Mouse (Mus musculus): Measurements from ENCODE around the gene Cstb. TPM values are rescaled to one million over a fixed set of nuclear protein-coding genes. Genes with fewer than 3 reads are reported as not detected.

Gene Cstb
- polyA plus RNA-seq, 1 experiment = 101 TPM

GRCm38 (mm10) chr10:78438094-78438493 is 12.6 kb downstream of the Cstb start:
- peaks cover 26% of the 10 kb centered on the region for H3K4me1 ChIP-seq
- peaks cover 38% of the 10 kb centered on the region for H3K36me3 ChIP-seq (replicated peaks; ENCODE audit: low read length)
- no peaks in the 10 kb centered on the region for H3K9me3 ChIP-seq
- TF ChIP-seq GATA1 (IDR thresholded peaks at IDR 0.05; ENCODE audit: borderline replicate concordance, low read length) (no peak), FLI1 (IDR thresholded peaks at IDR 0.05; ENCODE audit: low read length) (no peak)
- H3K27me3 ChIP-seq (replicated peaks) = peaks cover 23% of the 10 kb centered on the region
- H3K4me3 ChIP-seq (replicated peaks) = no peak overlapping the region

- peaks cover 14% of the 10 kb centered on the region for H3K27me3 ChIP-seq (replicated peaks)
- H3K4me3 ChIP-seq (replicated peaks) = no peak overlapping the region
- no peaks in the 10 kb centered on the region for H3K9me3 ChIP-seq
- peaks cover 50% of the 10 kb centered on the region for H3K36me3 ChIP-seq (replicated peaks; ENCODE audit: low read length)
- no peak for TF ChIP-seq FLI1 (IDR thresholded peaks at IDR 0.05; ENCODE audit: low read length)
- no peak for TF ChIP-seq GATA1 (IDR thresholded peaks at IDR 0.05; ENCODE audit: borderline replicate concordance, low read length)
- peaks cover 30% of the 10 kb centered on the region for H3K4me1 ChIP-seq
Observed at GRCm38 (mm10) chr10:78439550-78439949, 14.1 kb downstream of the Cstb start.

- H3K36me3 ChIP-seq (replicated peaks; ENCODE audit: low read length) = peaks cover 55% of the 10 kb centered on the region
- H3K27me3 ChIP-seq (replicated peaks) = peaks cover 10% of the 10 kb centered on the region
- no peak for TF ChIP-seq GATA1 (IDR thresholded peaks at IDR 0.05; ENCODE audit: borderline replicate concordance, low read length)
- TF ChIP-seq FLI1 (IDR thresholded peaks at IDR 0.05; ENCODE audit: low read length) = no peak
- no peak overlapping the region for H3K4me3 ChIP-seq (replicated peaks)
- H3K4me1 ChIP-seq = peaks cover 35% of the 10 kb centered on the region
- no peaks in the 10 kb centered on the region for H3K9me3 ChIP-seq
Observed at GRCm38 (mm10) chr10:78439990-78440389, 14.5 kb downstream of the Cstb start.

GRCm38 (mm10) chr10:78440812-78441211 is 15.3 kb downstream of the Cstb start:
- Histone ChIP-seq H3K4me3 (replicated peaks) (no peak overlapping the region), H3K27me3 (replicated peaks) (peaks cover 4% of the 10 kb centered on the region), H3K9me3 (no peaks in the 10 kb centered on the region), H3K4me1 (peaks cover 36% of the 10 kb centered on the region), H3K36me3 (replicated peaks; ENCODE audit: low read length) (peaks cover 62% of the 10 kb centered on the region)
- no peak for TF ChIP-seq GATA1 (IDR thresholded peaks at IDR 0.05; ENCODE audit: borderline replicate concordance, low read length)
- TF ChIP-seq FLI1 (IDR thresholded peaks at IDR 0.05; ENCODE audit: low read length) = no peak

DNA sequence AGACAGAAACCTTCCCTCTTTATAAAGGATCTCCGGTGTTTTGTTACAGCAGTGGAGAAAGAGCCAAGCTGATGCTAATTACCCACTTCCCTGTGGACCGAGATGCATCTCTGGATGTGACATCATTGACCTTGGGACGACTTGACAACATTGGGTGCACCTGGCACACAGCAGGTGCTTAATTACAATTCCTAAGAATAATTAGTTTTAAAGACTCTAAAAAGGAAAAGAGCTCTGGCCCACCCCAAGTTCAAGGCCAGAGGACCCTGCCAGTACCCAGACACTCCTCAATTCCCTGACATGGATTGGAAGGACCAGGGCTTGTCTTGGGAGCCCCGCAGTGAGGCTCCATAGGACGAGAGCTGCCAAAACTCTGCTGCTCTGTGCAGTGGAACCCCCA is 16.1 kb downstream of the Cstb start:
- H3K4me1 ChIP-seq = peaks cover 36% of the 10 kb centered on the region
- no peaks in the 10 kb centered on the region for H3K9me3 ChIP-seq
- H3K4me3 ChIP-seq (replicated peaks) = no peak overlapping the region
- peaks cover 68% of the 10 kb centered on the region for H3K36me3 ChIP-seq (replicated peaks; ENCODE audit: low read length)
- no peak for TF ChIP-seq FLI1 (IDR thresholded peaks at IDR 0.05; ENCODE audit: low read length)
- TF ChIP-seq GATA1 (IDR thresholded peaks at IDR 0.05; ENCODE audit: borderline replicate concordance, low read length) = no peak
- no peaks in the 10 kb centered on the region for H3K27me3 ChIP-seq (replicated peaks)

DNA sequence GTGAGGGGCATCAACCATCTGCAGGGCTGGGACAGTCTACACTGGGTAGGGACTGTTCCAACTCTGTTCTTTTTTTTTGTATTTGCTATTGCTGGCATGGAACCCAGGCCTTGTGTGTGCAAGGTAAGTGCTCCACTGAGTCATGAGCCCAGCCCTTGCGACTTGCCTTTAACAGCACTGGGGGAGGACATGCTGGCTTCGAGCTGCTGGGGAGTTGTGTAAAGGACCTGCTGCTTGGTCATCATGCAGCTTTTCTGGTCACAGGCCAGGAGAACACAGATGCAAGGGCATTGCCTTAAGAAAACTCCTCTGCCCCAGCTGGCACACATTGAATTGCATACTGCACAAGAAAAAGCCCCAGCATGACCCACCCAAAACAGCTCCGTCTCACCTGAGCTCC is 16.8 kb downstream of the Cstb start:
- Histone ChIP-seq H3K27me3 (replicated peaks) (no peaks in the 10 kb centered on the region), H3K4me3 (replicated peaks) (no peak overlapping the region), H3K4me1 (peaks cover 36% of the 10 kb centered on the region), H3K36me3 (replicated peaks; ENCODE audit: low read length) (peaks cover 75% of the 10 kb centered on the region), H3K9me3 (no peaks in the 10 kb centered on the region)
- no peak for TF ChIP-seq FLI1 (IDR thresholded peaks at IDR 0.05; ENCODE audit: low read length)
- TF ChIP-seq GATA1 (IDR thresholded peaks at IDR 0.05; ENCODE audit: borderline replicate concordance, low read length) = no peak

DNA sequence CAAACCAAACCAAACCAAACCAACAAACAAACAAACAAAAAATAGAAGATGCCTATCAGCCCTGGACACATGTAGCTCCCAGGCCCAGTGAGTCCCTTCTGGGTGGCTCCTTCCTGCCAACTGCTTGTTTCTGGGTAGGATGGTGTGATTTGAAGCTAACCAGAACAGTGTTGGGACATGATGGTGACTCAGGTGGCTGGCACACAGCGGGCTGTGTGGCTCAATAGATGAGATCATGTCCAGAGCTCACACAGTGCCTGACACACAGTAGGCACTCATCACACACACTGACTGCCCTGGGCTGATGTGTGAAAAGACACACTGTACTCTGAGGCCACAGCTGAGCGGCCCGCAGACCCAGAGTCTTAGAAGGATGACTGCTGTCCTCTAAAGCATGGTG is 20.7 kb downstream of the Cstb start:
- Histone ChIP-seq H3K4me3 (replicated peaks) (no peak overlapping the region), H3K36me3 (replicated peaks; ENCODE audit: low read length) (peaks cover 96% of the 10 kb centered on the region), H3K27me3 (replicated peaks) (no peaks in the 10 kb centered on the region), H3K9me3 (no peaks in the 10 kb centered on the region), H3K4me1 (peaks cover 11% of the 10 kb centered on the region)
- TF ChIP-seq GATA1 (IDR thresholded peaks at IDR 0.05; ENCODE audit: borderline replicate concordance, low read length) = no peak
- no peak for TF ChIP-seq FLI1 (IDR thresholded peaks at IDR 0.05; ENCODE audit: low read length)

- H3K27me3 ChIP-seq (replicated peaks) = no peaks in the 10 kb centered on the region
- H3K4me3 ChIP-seq (replicated peaks) = no peak overlapping the region
- peaks cover 95% of the 10 kb centered on the region for H3K36me3 ChIP-seq (replicated peaks; ENCODE audit: low read length)
- peaks cover 11% of the 10 kb centered on the region for H3K4me1 ChIP-seq
- no peaks in the 10 kb centered on the region for H3K9me3 ChIP-seq
- TF ChIP-seq GATA1 (IDR thresholded peaks at IDR 0.05; ENCODE audit: borderline replicate concordance, low read length) (no peak), FLI1 (IDR thresholded peaks at IDR 0.05; ENCODE audit: low read length) (no peak)
Observed at GRCm38 (mm10) chr10:78447396-78447795, 21.9 kb downstream of the Cstb start.

DNA sequence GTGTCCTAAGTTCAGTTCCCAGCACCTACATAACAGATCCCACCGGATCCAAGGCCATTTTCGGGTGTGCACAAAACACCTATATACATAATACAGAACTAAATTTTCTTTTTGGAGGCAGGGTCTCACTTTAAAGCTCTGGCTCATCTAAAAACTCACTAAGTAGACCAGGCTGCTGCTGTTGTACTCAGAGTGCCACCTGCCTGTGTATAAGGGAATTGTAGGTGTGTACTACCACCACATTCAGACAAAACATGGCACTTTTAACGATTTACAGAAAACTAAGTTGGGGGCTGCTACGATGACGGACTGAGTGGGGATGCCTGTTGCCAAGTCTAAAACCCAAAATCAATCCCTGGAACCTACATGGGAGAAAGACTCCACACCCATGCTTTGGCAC is 25.3 kb downstream of the Cstb start:
- H3K27me3 ChIP-seq (replicated peaks) = no peaks in the 10 kb centered on the region
- no peaks in the 10 kb centered on the region for H3K9me3 ChIP-seq
- H3K4me3 ChIP-seq (replicated peaks) = no peak overlapping the region
- no peak for TF ChIP-seq FLI1 (IDR thresholded peaks at IDR 0.05; ENCODE audit: low read length)
- TF ChIP-seq GATA1 (IDR thresholded peaks at IDR 0.05; ENCODE audit: borderline replicate concordance, low read length) = no peak
- peaks cover 68% of the 10 kb centered on the region for H3K36me3 ChIP-seq (replicated peaks; ENCODE audit: low read length)
- H3K4me1 ChIP-seq = peaks cover 23% of the 10 kb centered on the region

DNA sequence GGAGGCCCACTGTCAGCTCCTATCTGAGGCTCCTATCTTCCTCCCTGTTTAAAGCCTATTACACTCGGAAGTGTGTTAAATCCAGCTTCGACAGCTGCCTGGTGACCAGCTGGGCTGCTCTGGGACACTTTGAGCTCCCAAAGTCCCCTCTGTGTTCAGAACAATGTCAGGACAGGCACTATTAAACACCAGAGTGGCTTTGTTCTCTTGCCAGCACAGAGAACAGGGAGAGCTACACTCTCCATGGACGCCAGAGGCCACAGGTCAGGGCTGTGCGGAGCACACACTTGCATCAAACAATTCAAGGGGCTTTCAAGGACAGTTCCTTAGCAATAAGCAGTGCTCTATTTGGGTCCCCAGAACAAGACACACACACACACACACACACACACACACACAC is 27.2 kb downstream of the Cstb start:
- Histone ChIP-seq H3K9me3 (no peaks in the 10 kb centered on the region), H3K4me3 (replicated peaks) (no peak overlapping the region), H3K4me1 (peaks cover 34% of the 10 kb centered on the region), H3K27me3 (replicated peaks) (no peaks in the 10 kb centered on the region), H3K36me3 (replicated peaks; ENCODE audit: low read length) (peaks cover 51% of the 10 kb centered on the region)
- no peak for TF ChIP-seq FLI1 (IDR thresholded peaks at IDR 0.05; ENCODE audit: low read length)
- no peak for TF ChIP-seq GATA1 (IDR thresholded peaks at IDR 0.05; ENCODE audit: borderline replicate concordance, low read length)

DNA sequence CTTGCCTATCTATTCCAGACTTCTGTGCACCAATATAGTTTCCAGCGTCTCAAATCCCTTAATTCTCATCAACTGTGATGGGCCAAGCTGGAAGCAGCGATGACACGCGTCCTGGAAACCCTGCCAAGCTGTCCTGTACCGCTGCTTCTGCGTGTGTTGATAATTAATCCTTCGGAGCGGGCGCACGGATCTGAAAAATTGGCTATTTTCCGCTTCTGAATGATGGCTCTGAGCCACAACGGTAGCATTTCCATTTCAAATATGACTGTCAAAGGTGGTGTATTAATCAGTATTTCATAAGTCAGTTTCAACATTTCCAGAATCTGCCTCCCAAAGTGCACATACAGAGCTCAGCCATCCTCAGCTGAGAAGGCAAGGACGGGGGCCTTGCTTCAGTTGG is 31.2 kb downstream of the Cstb start:
- H3K4me3 ChIP-seq (replicated peaks) = peak overlapping the region; percentile 18
- H3K36me3 ChIP-seq (replicated peaks; ENCODE audit: low read length) = peaks cover 11% of the 10 kb centered on the region
- no peaks in the 10 kb centered on the region for H3K27me3 ChIP-seq (replicated peaks)
- no peaks in the 10 kb centered on the region for H3K9me3 ChIP-seq
- H3K4me1 ChIP-seq = peaks cover 72% of the 10 kb centered on the region
- TF ChIP-seq FLI1 (IDR thresholded peaks at IDR 0.05; ENCODE audit: low read length) (no peak), GATA1 (IDR thresholded peaks at IDR 0.05; ENCODE audit: borderline replicate concordance, low read length) (no peak)
